Mouse (Mus musculus) right cerebral cortex, postnatal 10 days (tissue): ENCODE measurements around the gene Ascc1.

ENCODE experiments used
- DNase-seq, 2 experiments: peaks; one replicate each; pipeline ENCODE4 v3.0.0; 2021; ENCODE audit warnings: low spot score in 2 of 2

Ascc1 gene

DNA sequence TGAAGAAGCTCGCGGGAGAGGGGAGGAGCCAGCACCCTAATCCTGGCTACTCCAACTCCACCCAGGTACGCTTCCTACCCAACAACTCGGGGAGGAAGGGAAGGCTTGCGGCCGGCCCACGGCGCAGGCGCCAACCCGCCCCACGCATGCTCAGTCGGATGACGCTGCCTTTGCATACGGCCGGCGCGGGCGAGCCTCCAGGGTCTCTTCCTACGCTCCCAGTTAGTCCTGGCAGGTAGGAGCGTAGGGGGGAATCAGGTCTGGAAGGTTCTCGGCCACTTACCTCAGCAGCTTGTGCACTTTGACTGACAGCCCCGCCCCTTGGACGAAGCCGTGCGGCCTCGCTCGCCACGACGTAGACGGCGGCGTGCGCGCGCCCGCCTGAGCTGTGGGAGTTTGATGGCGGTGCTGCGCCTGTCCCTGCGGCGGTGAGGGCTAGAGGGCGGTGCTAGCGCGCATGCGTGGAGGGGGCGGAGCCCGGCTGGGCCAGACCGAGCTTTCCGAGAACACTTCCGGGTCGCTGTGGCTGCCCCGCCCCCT, at the start of gene Ascc1, which contains the start of gene Anapc16:
Ascc1 (plus strand) TSS at position 133 of the 540 bp plus-strand sequence.
Anapc16 (minus strand) TSS at position 463 of the 540 bp plus-strand sequence.
- DNase-seq: peak; percentile 98

DNA sequence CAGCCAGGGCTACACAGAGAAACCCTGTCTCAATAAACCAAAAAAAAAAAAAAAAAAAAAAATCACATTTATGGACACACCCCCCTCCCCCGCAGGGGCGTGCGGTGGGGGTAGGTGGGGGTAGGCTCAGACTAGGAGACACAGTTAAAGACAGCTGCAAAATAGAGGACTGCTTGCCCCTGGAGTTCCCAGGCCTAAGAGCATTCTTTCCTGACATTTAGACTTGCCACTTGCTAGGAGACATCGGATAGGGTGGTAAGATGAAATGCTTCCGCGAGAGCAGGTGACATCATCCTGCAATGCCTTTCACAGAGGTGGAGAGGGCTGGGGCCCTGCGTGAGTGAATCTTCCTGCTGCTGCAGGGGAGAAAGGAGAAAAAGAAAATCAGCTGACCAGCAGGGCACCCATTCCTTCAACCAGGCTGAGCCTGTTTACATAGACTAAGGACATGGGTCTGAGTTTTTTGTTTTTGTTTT, 49.0 kb upstream of the Ascc1 start:
- no peak for DNase-seq

GRCm38 (mm10) chr10:59956681-59957080, 45.9 kb upstream of the Ascc1 start:
- DNase-seq: peak in 1 of 2 experiments; percentile 57

DNA sequence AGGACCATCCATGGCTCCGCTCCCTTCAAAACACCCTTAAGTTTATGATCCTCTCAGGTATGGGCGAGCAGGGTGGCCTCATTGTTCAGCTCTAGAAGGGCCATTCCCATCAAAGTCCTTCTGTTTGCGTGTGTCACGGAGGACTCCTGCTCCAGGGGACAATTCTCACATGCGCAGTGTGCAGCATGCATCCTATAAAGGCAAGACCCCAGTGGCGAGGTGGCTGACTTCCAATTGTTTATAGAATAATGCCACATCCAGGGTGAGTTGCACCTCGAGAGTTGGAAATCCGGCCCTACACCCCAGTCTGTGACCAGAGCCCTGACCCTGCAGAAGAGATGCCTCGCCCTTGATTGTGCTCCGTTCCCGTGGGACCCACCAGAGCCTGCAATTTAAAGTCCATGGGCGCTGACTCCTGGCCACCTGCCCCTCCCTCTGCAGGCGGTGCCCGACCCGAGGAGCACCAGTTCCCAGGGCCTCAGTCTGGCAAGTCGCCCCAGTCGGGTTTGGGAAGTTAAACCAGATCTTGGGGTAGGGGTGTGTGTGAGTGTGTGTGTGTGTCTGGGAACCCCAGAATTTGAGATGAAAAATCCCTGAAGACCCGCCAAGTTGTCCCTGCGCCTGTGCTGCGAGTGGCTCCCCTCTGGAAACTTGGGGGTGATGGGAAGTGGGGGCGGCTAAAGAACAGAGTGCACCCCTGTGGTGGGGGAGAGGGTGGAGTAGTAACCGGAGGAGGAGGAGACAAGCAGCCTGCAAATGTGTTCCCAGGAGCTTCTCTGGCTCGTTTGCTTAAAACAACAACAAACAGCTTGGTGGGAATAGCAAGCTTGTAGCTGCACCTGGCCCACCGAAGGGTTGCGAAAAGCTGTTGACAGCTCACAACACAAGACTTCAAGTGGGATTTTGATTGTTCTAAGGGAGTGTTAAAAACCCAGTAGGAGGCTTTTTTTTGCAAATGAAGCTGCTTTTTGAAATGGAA, 45.1 kb upstream of the Ascc1 start:
- peak; percentile 69 to 70 for DNase-seq

GRCm38 (mm10) chr10:59958458-59958857, 44.1 kb upstream of the Ascc1 start:
- DNase-seq: no peak

DNA sequence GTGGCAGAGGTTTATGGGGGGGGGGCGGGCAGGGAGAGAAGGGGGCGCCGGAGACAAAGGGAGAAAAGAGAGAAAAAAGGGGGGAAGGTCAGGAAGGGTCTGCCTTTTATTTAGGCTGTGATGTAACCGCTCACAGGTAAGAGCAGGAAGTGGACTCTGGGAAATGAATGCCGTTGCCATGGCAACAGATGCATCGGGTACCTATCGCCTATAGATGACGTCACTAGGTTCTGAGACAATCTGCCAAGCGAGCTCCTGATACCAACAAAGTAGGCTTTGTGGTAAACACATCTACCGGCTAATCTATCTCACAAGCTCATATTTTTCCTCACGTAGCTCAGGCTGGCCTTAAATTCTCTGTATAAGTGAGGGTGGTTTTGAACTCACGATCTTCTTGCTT, 43.1 kb upstream of the Ascc1 start:
- DNase-seq: no peak

- no peak for DNase-seq
Observed at GRCm38 (mm10) chr10:59963609-59964008, 39.0 kb upstream of the Ascc1 start.

DNA sequence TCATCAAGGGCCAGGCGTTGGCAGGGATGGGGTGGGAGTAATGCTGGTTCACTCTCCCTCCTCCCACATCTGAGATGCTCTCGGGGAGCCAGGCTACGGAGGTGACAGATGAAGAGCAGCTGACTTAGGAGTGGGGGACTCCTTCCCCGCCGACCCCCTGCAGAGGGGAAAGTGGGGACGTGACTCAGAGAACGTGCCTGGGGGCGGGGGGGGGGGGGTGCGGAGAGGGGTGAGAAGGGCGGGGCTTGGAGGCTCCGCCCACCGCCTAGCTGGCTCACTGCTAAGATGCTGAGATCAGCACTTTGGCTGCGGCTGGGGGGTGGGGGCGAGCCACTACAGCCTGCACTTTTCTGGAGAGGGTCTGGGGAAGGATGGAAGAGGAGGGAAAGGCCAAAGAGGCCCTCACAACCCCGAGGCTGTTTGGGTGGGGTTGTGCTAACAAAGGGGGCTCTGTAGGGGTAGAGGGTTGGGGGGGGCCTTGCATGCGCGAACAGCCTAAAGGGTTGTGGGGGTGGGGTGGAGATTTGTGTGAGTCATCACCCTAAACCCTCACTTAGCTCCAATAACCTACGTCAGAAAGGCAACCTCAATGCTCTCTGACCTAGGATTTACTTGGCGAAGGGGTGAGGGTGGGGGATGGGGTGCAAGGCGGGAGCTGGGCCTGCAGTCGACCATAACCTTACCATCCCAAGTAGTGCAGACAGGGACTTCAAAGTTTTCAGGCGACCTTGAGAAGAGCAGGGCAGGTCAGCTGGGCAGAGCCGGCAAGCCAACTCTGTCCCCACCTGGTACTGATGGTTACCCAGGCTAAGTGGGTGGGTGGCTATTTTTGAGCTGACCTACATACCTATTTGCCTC, 37.9 kb upstream of the Ascc1 start:
- DNase-seq: no peak

DNA sequence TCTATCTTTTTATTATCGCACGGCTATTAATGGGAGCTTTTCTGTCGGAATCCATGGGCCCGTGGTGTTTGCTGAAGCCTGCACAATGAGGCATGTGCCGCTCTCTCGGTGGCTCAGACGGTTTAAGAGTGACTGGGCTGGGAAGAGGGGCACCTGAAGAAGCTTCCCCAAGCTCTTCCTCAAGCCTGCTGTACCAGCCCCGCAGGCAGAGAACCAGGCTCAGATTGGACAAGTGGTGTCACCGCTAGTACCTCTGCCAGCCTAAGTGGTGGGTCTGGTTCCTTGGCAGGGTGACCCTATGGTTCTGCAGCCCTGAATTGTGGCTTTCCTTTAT, 37.3 kb upstream of the Ascc1 start:
- no peak for DNase-seq

- DNase-seq: no peak
Observed at GRCm38 (mm10) chr10:59965788-59966187, 36.8 kb upstream of the Ascc1 start.

DNA sequence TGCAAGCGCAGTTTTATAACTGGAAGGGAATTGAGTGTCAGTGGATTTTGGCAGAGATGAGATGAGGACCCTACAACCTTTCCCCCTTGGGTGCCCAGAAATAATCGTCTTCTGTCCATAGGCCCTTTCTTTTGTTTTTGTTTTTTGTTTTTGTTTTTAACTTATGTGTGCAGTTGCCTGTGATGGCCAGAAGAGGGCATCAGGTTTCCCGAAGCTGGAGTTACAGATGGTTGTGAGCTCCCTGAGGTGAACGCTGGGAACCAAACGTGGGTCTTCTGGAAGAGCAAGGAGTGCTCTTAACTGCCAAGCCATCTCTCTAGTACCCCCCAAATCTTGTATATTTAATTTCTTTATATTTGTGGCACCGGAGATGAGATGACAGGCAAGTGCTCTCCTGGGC, 35.9 kb upstream of the Ascc1 start:
- DNase-seq: no peak

GRCm38 (mm10) chr10:59967309-59967942, 35.2 kb upstream of the Ascc1 start:
- no peak for DNase-seq

DNA sequence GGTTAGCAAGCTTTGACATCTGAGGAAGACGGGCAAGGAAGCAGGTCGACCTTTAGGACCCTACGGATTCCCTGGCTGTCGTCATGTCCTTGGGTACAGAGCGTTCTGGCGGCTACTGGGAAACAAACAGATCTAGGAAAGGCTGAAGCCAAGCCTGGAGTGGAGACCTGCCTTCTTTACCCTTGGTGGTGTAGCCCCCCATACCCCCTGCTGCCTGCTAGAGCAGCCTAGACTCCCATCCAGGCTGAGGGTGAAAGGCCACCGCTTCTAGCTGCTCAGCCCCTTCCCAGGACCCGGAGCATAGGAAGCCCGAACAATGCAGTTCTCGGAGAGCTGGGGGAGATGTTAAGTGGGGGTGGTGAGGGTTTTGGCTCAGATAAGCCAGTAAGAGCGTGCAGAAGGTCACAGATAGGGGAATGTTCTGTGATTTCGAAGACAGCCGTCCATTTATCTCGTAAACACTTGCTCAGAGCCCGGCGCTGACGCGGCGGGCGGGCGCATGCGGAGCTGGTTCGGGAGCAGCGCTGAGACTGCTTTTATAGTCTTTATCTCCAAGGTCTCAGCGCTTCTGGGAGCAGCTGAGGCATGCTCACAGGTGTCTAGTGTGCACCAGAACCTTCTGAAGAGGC, 32.7 kb upstream of the Ascc1 start:
- peak; percentile 78 to 84 for DNase-seq

DNA sequence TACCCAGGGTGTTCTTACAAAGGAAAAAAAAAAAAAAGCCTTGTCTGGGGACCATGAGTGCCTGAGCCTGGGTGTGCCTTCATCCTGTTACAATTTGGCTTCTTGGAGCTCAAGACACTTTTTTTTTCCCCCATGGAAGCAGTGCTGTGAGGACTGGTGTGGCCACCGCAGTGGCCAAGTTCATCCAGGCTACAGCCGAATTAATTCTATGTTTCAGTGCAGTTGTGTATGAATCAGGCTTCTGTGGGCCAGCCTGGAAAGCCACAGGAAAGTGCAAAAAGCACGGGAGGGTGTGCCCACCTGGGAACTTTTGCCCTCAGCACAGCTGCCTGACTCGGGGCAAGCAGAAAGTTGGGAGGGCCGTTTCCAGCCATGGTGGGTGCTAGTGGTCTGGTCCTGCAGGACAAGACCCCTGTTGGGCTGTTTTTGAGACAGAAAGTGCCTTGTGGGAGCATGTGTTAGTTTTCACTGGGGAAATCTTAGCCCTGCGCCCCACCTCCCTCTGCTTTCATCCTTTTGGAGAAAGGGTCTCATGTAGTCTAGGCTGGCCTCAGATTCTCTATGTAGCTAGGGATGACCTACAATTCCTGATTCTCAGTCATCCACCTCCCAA, 32.0 kb upstream of the Ascc1 start:
- no peak for DNase-seq

- DNase-seq: no peak
Observed at GRCm38 (mm10) chr10:59971813-59972212, 30.8 kb upstream of the Ascc1 start.

- no peak for DNase-seq
Observed at GRCm38 (mm10) chr10:59972534-59972933, 30.1 kb upstream of the Ascc1 start.

DNA sequence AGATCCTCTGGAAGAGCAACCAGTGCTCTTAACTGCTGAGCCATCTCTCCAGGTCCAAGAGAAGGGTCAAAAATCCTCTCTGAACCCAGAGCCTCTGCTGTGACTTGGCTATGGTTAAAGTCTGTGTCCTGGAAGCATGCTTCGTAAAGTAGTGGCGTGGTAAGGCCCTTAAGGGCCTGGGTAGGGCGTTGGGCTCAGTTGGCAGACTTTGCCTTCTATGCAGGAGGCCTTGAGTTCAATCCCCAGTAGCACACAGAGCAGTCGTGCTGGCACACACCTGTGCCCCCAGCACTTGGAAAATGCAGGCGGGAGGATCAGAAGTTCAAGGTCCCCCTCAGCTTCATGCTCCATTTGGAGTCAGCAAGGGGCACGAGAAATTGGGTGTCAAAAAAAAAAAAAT, 29.6 kb upstream of the Ascc1 start:
- DNase-seq: no peak

DNA sequence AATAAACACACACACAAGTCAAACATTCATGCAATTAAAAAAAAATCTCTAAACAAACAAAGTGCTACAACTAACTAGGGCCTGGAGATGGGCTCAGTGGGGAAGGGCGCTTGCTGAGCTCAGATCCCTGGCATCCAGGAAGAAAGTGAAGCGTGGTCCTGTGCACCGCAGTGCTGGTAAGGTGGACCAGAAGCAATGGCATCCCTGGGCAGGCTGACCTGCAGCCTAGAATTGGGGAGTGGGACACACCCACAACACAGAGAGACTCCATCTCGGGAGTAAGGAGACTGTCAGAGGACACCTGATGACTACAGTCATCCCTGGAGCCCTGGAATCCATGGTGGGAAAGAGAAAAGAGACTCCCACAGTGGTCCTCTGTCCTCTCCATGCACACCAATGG, 29.2 kb upstream of the Ascc1 start:
- no peak for DNase-seq

GRCm38 (mm10) chr10:59974191-59974664, 28.4 kb upstream of the Ascc1 start:
- no peak for DNase-seq

DNA sequence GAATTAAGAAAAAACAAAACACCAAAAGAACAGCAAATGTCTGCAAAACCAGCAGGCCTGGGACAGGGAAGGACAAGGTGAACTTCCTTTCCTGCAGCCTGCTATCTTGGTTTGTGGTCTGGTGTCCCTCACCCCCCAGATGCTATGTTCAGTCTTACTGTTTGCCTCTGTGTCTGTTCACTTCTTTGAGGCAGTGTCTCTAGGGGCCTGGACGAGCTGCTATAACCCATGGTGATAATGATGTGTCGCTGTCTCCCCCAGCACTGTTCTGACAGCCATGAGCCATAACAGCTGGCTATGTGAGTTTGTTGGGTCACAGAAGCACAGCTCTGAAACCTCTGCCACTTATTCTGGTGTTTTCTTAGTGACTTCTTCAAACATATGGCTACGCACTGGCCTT, 27.8 kb upstream of the Ascc1 start:
- no peak for DNase-seq

- no peak for DNase-seq
Observed at GRCm38 (mm10) chr10:59977141-59977540, 25.5 kb upstream of the Ascc1 start.
